Mouse (Mus musculus) embryonic fibroblast, embryonic 13.5 days (primary cell): ENCODE measurements at regions not wholly inside any gene's neighbourhood (a gene's known extent, or its start where the extent isn't known, plus 50 kb on each side); places are given as distances from the start of the nearest gene placed in this dataset.

Experiments used
- H3K27ac ChIP-seq: 2 replicates; pipeline ENCODE4 v1.5.1; 2012; ENCODE audit warnings: low read length, control low read depth, inconsistent platforms; ENCODE audit not compliant: insufficient read depth
- H3K4me1 ChIP-seq: 2 replicates; pipeline ENCODE4 v1.6.1; 2011; ENCODE audit warnings: low read length; ENCODE audit not compliant: control insufficient read depth, insufficient read depth
- H3K4me3 ChIP-seq: 2 replicates; pipeline ENCODE4 v1.5.1; 2011; ENCODE audit warnings: mild to moderate bottlenecking, control low read depth, low read length; ENCODE audit not compliant: insufficient read depth
- CTCF ChIP-seq: IDR thresholded peaks from 2 replicates; pipeline ENCODE4 v1.5.1; 2011; ENCODE audit warnings: mild to moderate bottlenecking, control low read depth, low read length, moderate library complexity, borderline replicate concordance; ENCODE audit not compliant: insufficient read depth
- POLR2A ChIP-seq: IDR thresholded peaks from 2 replicates; pipeline ENCODE4 v1.6.1; 2011; ENCODE audit warnings: low read depth, mild to moderate bottlenecking, control low read depth, low read length, moderate library complexity

DNA sequence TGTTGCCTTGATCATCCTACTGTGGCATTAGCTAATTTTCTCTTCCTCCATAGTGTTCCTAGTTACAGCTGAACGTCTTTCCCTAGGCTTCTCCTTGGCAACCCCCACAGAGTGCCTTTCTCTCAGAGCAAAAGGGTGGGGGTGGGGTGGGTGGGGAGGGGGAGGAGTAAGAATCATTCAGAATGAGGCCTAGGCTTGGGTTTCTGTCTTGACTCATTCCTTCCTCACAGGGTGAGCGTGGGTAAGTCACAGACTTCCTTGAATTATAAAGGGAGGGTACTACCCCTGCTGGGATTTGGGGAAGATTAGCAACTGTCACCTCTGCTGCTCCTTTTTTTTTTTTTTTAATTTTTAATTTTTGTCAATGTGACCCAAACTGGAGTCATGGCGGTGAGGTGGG is 114.5 kb downstream of the Dhx35 start:
- no peak overlapping the region for H3K27ac ChIP-seq
- TF ChIP-seq CTCF (no peak), POLR2A (no peak)
- no peaks in the 10 kb centered on the region for H3K4me1 ChIP-seq
- no peak overlapping the region for H3K4me3 ChIP-seq

DNA sequence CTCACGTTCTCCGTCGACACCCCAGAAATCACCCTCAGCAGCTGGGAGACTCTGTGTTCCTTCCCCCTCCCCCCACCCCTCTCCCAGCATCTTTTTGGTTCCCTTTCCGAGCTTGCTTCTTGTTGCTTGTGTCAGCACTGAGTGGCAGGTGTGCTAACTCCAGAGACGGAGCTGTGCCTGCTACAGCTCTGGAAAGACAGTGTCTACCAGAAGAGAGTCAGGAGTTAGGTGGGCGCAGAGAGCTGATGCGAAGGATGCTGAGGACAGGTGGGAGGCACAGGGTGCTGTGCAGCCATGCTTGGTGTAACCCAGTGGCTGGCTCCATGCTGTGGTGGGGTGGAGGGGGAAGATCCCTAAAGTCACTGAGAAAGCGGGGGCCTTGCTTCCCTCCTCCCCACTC is 115.7 kb downstream of the Dhx35 start:
- no peak overlapping the region for H3K27ac ChIP-seq
- H3K4me3 ChIP-seq = no peak overlapping the region
- no peak for TF ChIP-seq POLR2A
- TF ChIP-seq CTCF = no peak
- H3K4me1 ChIP-seq = no peaks in the 10 kb centered on the region

DNA sequence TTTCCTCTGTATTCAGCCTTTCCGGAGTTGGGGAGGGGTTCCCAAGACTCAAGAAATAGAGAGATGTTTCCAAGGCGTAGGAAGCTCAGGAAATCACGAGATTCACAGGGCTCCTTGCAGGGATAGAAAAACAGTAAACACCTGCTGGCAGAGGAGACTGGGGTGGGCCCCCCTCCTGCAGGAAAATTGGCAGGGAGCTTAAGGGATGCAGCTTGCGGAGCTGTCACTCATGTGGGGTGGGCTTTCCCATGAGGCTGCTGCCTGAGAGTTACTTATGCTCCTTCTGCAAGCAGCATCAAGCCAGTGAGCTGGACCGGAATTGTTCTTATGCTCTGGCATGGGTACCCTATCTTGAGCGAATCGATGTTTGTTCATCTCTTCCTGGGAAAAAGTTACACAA is 116.6 kb downstream of the Dhx35 start:
- Histone ChIP-seq H3K27ac (no peak overlapping the region), H3K4me1 (no peaks in the 10 kb centered on the region), H3K4me3 (no peak overlapping the region)
- TF ChIP-seq POLR2A (no peak), CTCF (no peak)

DNA sequence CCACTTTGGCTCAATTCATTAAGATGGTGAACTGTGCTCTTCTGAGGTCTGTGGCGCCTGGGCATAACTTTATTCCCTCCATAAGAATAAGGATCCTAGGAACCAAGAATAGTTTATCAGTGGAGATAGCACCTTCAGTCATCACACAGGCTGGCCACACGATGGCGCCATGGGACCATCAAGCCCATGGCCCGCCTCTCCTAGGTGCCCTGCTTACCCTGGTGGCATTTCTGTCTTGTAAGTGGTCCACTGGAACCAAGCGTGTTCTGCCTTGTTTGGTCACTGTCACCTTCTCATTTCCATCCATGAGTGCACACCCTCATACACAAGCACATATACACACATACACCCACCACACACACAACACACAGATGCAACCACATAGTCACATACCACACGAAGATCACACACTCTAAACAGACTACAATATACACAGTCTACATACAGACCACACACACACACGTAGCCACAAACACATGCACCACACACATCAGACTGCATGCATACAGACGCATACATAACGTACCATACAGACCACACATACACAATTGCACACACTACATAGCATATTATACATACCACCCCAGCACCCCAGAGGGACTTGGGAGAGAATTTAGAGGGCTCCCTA is 118.1 kb downstream of the Dhx35 start:
- Histone ChIP-seq H3K4me1 (no peaks in the 10 kb centered on the region), H3K27ac (no peak overlapping the region), H3K4me3 (no peak overlapping the region)
- TF ChIP-seq POLR2A (no peak), CTCF (peak; percentile 70; the same call in 1 of the 2 replicates)

DNA sequence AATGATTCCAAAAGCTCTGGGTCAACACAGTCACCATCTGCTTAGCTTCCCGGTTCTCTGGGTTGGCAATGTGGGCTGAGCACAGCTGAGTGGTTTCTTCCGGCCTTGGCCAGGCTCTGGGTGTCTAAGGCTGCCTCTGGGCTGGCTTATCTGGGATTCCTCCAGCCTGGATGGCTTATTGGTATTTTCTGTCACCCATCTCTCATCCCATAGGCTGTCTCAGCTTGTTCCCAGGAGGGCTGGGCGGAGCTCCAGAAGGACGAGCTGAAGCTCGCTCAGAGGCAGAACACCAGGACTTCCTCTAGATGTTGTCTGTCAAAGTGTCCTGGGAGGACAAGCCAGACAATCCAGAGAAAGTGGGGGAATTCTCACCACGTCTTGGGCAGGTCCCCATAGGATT is 122.8 kb downstream of the Dhx35 start:
- no peak overlapping the region for H3K27ac ChIP-seq
- H3K4me1 ChIP-seq = no peaks in the 10 kb centered on the region
- no peak for TF ChIP-seq POLR2A
- no peak overlapping the region for H3K4me3 ChIP-seq

DNA sequence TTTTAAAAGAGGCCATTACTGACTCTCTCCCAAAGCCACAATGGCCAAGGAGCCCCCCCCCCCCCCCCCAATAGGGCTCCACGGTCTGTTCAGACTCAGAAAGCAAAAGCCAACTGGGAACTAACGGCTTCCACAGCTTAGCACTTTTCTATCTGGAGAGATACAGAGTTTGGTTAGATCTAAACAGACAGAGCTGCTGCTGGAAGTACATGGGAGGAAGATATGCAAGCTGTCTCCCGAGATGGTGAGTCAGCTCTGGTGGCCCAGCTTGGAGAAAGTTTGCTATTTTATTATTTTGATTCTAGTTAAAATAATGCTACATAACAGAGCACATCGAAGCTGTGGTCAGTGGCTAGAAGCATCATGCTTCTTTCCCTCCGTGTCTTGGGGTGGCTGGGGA is 123.7 kb downstream of the Dhx35 start:
- Histone ChIP-seq H3K4me3 (no peak overlapping the region), H3K4me1 (no peaks in the 10 kb centered on the region), H3K27ac (no peak overlapping the region)
- TF ChIP-seq CTCF (no peak), POLR2A (no peak)

DNA sequence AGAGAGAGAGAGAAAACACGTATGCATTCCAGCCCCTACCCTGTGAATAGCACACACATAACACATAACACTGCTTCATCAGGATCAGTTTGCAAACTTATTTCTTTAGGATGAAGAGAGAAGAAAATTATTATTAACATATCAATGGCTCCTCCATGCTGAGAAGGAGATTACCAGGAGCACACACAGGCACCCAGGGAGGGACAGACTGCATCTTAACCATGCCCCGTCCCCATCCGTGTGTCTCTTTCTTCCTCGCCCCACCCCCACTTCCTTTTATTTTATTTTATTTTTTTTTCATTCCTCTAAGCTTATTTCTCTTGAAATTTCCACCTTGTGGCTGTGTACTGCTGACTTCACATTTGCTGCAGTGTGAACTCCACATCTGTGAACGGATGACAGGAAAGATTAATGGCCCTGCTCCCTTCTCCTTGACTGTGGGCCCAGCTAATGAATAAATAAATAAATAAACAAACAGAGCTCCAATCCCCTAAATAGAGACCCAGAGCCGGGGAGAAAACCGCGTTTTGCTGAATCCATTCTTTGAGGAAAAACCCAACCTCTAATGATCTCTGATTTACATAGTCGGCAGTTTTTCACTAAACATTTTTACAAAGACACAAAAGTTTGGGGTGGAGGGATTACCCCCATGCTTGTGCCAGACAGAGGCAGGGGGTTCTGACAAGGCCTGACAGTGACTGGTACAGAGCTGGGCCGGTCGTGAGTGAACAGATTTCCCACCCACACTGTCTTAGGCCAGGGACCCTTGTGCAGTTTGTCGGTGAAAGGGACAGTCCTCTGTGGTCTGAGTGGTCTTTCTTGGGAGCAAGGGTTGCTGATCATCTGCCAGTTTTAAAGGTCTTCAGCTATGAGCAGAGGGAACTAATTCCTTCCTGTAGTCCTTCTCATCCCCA is 127.0 kb downstream of the Dhx35 start:
- no peak for TF ChIP-seq CTCF
- no peak for TF ChIP-seq POLR2A
- no peak overlapping the region for H3K27ac ChIP-seq
- H3K4me1 ChIP-seq = no peaks in the 10 kb centered on the region
- H3K4me3 ChIP-seq = no peak overlapping the region

DNA sequence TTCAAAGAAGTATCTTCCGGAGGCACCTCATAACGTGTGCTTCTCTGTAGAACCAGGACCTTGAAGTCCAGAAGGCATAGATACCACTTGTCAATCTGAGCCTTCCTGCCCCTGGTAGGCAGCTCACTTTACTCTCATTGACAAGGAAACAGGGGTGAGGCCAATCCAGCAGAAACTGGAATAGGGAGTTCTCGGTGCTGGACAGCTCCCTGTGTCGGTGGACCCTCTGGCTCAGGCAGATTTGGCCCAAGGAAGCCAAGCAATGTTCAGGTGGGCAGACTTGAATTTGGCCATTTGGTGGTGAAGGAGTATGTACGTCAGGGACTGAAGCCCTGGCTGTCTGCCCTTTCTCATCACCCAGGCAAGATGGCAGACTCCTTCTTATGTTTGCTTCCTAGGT is 128.2 kb downstream of the Dhx35 start:
- no peak overlapping the region for H3K27ac ChIP-seq
- H3K4me3 ChIP-seq = no peak overlapping the region
- no peaks in the 10 kb centered on the region for H3K4me1 ChIP-seq
- no peak for TF ChIP-seq POLR2A
- TF ChIP-seq CTCF = no peak

DNA sequence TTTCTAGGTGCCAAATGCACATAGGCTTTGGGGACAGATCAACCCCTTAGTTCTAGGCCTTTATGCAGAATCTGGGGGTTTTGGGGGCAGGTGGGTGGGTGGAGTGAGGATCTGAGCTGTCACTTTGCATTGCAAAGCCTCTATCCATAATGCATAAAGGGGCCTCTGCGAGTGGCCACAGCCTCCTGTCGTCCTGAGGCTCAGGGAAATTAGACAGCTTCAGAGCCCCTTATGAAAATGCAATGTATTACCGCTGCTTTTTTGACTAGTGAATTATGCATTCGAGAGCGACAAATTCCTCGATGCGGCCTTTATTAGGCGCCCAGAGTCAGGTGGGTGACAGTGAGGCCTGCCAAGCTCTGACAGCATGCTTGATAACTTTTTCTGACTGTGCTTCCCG is 134.9 kb downstream of the Dhx35 start:
- no peak for TF ChIP-seq CTCF
- no peak for TF ChIP-seq POLR2A
- Histone ChIP-seq H3K4me1 (no peaks in the 10 kb centered on the region), H3K4me3 (no peak overlapping the region), H3K27ac (no peak overlapping the region)

DNA sequence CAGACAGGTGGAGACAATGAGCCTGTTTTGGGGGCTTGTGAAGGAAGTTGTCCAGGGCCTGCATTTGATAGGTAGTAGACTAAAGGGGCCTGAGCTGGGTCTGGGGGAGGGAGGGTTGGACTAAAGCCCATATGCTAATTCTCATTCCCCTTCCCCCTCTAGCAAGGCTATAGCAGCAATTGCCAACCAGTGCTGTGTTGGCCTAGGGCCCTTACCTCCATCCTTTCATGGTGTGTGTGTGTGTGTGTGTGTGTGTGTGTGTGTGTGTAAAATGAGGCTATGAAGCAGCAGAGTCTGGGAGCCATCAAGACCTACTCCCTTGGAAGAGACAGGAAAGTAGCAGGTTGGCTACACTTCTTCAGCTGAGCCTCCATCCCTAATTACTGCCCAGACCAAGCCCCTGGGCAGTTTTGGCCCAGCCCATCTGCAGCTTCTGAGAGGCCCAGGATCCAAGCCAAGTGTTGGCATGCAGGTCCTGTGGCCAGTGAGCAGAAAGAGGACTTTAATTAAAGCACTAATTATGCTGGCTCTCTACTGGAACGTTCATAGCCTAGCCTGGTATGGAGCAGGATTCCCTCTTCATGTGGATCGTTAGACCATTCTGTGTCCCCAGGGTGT is 143.4 kb downstream of the Dhx35 start:
- H3K4me1 ChIP-seq = no peaks in the 10 kb centered on the region

More for the DNA sequence above, 143.4 kb downstream of the Dhx35 start:
- H3K27ac ChIP-seq = no peak overlapping the region
- TF ChIP-seq CTCF = no peak
- TF ChIP-seq POLR2A = no peak
- no peak overlapping the region for H3K4me3 ChIP-seq
